Mouse (Mus musculus) adrenal gland (tissue): ENCODE data around the gene Tec.
"Not testable (repeated sequence)": the region's sequence is repeated elsewhere in the genome, so short reads cannot be mapped to it uniquely, and the experiment has no call there.

Source experiments
- intact Hi-C: fragments of 180-260 bp; cut with DNase I; formaldehyde crosslinking; loops from one replicate; pipeline ENCODE4 v1.15.1; 2025

The Tec gene

GRCm38 (mm10) chr5:72826445-72826844 lies 41.8 kb downstream of the Tec start:
- intact Hi-C loops = no loop called here

GRCm38 (mm10) chr5:72820651-72821050 lies 47.6 kb downstream of the Tec start:
- intact Hi-C loops = no loop called here

GRCm38 (mm10) chr5:72820036-72820640 lies 48.1 kb downstream of the Tec start:
- intact Hi-C loops = no loop called here

GRCm38 (mm10) chr5:72818513-72819180 lies 49.6 kb downstream of the Tec start:
- intact Hi-C loops = no loop called here

- intact Hi-C loops = no loop called here
Measured at GRCm38 (mm10) chr5:72817523-72818091, 50.7 kb downstream of the Tec start.

- intact Hi-C loops = not testable (repeated sequence)
Measured at GRCm38 (mm10) chr5:72816960-72817359, 51.3 kb downstream of the Tec start.

- intact Hi-C loops = no loop called here
Measured at GRCm38 (mm10) chr5:72816491-72816890, 51.8 kb downstream of the Tec start.

- intact Hi-C loops = no loop called here
Measured at GRCm38 (mm10) chr5:72816046-72816445, 52.2 kb downstream of the Tec start.

GRCm38 (mm10) chr5:72815361-72815760 lies 52.9 kb downstream of the Tec start:
- intact Hi-C loops = no loop called here

GRCm38 (mm10) chr5:72814072-72814471 lies 54.2 kb downstream of the Tec start:
- intact Hi-C loops = no loop called here

GRCm38 (mm10) chr5:72812908-72813307 lies 55.4 kb downstream of the Tec start:
- intact Hi-C loops = no loop called here

- intact Hi-C loops = no loop called here
Measured at GRCm38 (mm10) chr5:72812328-72812727, 56.0 kb downstream of the Tec start.

- intact Hi-C loops = no loop called here
Measured at GRCm38 (mm10) chr5:72811397-72811796, 56.9 kb downstream of the Tec start.

- intact Hi-C loops = no loop called here
Measured at GRCm38 (mm10) chr5:72810990-72811389, 57.3 kb downstream of the Tec start.

GRCm38 (mm10) chr5:72809480-72809879 lies 58.8 kb downstream of the Tec start:
- intact Hi-C loops = no loop called here

- intact Hi-C loops = no loop called here
Measured at GRCm38 (mm10) chr5:72808456-72809111, 59.7 kb downstream of the Tec start.

GRCm38 (mm10) chr5:72802851-72803250 lies 65.4 kb downstream of the Tec start:
- intact Hi-C loops = no loop called here

- intact Hi-C loops = no loop called here
Measured at GRCm38 (mm10) chr5:72798563-72798962, 69.7 kb downstream of the Tec start.

- intact Hi-C loops = no loop called here
Measured at GRCm38 (mm10) chr5:72796186-72796613, 72.1 kb downstream of the Tec start.

GRCm38 (mm10) chr5:72793309-72793850 lies 74.9 kb downstream of the Tec start:
- intact Hi-C loops = no loop called here

- intact Hi-C loops = no loop called here
Measured at GRCm38 (mm10) chr5:72791789-72792188, 76.5 kb downstream of the Tec start.

- intact Hi-C loops = no loop called here
Measured at GRCm38 (mm10) chr5:72791386-72791785, 76.9 kb downstream of the Tec start.
